In the genomic region with DNA sequence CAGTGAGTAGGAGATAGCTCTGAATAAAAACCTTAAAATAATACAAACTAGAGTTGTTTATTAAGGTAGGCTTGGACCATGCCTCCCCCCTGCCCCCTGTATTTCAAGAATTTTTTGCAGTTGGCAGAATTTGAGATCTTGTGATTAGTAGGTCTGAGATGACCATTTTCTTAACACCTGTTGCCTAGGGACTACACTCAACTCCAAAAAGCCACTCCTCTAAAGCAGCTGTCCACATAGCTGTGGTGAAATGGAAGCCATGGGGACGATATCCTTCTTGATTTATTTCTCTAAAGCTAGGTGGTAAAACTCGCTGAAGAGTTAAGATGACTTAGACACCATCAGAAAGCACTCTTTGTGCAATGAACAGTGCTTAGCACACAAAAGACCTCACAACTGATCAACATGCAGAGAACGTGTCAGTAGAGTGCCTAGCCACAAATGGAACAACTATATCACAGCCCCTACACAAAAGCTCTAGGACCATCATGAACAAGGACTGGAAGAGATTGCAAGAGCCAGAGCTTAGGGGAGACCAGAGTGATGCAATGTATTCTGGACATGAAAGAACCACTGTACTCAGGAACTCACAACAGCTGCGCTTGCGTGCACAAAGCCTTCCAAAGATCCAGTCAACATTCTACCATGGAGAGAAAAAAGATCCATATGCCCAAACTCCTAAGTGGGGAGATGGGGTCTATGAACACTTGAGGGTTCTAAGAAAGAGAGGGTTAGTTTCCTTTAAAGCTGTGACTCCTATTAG, we compare ENCODE assay signal across 20 mouse cellular contexts.
DNase-seq lines count a peak whose midpoint lies in the region; TF ChIP-seq lines count a peak whose summit lies in the region.
"Had no signal": no experiment of that assay in that cellular context is flagged by ENCODE, and none has a peak within 500 bp of the region (broad histone marks: within the 10 kb centered on the region; RNA-seq: fewer than 3 reads in every experiment).

No protein-coding gene starts in this region.

- no peaks in the 10 kb centered on the region for H3K36me3 ChIP-seq in C2C12 (ENCODE audit: control insufficient read depth, insufficient read depth)
- H3K36me3 ChIP-seq in macrophage (ENCODE audit: inconsistent target), result no peaks in the 10 kb centered on the region
- H3K36me3 ChIP-seq: embryonic facial prominence, embryonic 10.5 days; embryonic facial prominence, embryonic 12.5 days; forebrain, embryonic 15.5 days had no signal

- no peak for TF ChIP-seq POLR2A in lung, adult 2 months (IDR thresholded peaks at IDR 0.05; ENCODE audit: borderline replicate concordance, extremely low read depth, low read depth, low read length)

- H3K27me3 ChIP-seq in C2C12 (ENCODE audit: control insufficient read depth, insufficient read depth, insufficient read length), result no peaks in the 10 kb centered on the region
- H3K27me3 ChIP-seq: embryonic facial prominence, embryonic 12.5 days; forebrain, embryonic 13.5 days; forebrain, embryonic 15.5 days had no signal

- TF ChIP-seq CTCF in C2C12 (IDR thresholded peaks at IDR 0.05; ENCODE audit: control insufficient read depth, insufficient read depth, insufficient read length), result no peak
- TF ChIP-seq CTCF in lung, adult 2 months (IDR thresholded peaks at IDR 0.05; ENCODE audit: insufficient read depth, low read length), result no peak

- DNase-seq in 3T3-L1 (ENCODE audit: low read depth, low spot score), result peak; percentile 2
- no peak for DNase-seq in urinary bladder, postnatal 25 days (ENCODE audit: low spot score)
- no peak for DNase-seq in thymus, postnatal 4 days
- DNase-seq in lung, adult 2 months, result no peak
- DNase-seq: adrenal gland, adult 2 months; adrenal gland, postnatal 10 days; adrenal gland, postnatal 25 days; B cell, adult 2 months; cerebellum, adult 11-12 months; cerebellum, adult 2 months; cerebellum, adult 9-10 months; cerebellum, postnatal 10 days; cerebellum, postnatal 25 days; forebrain, postnatal 0 days had no signal

- no peak overlapping the region for H3ac ChIP-seq in C2C12 (ENCODE audit: control insufficient read depth, insufficient read length, low read depth)

- H3K4me1 ChIP-seq in lung, adult 2 months (ENCODE audit: control insufficient read depth, insufficient read depth, low read length), result peaks cover 5% of the 10 kb centered on the region

- H3K79me2 ChIP-seq in C2C12 (ENCODE audit: control insufficient read depth, insufficient read depth) (no peaks in the 10 kb centered on the region), macrophage (ENCODE audit: inconsistent target) (no peaks in the 10 kb centered on the region)

- H3K27ac ChIP-seq in macrophage, result peak overlapping the region; percentile 38
- H3K27ac ChIP-seq: embryonic facial prominence, embryonic 10.5 days; embryonic facial prominence, embryonic 12.5 days; forebrain, embryonic 13.5 days; forebrain, embryonic 15.5 days had no signal

- H3K4me3 ChIP-seq in C2C12 (ENCODE audit: insufficient read depth, poor library complexity, severe bottlenecking) (no peak overlapping the region), macrophage (ENCODE audit: inconsistent target) (no peak overlapping the region)
- no peak overlapping the region for H3K4me3 ChIP-seq in lung, adult 2 months (replicated peaks; ENCODE audit: extremely low read depth, low read depth, low read length)
- H3K4me3 ChIP-seq: embryonic facial prominence, embryonic 10.5 days; embryonic facial prominence, embryonic 12.5 days; forebrain, embryonic 13.5 days; forebrain, embryonic 15.5 days had no signal

- WGBS in macrophage (ENCODE audit: missing documents), result 89% methylated on average over 5 of the region's 5 CpGs
- WGBS in lung, adult 2 months, result 93% methylated on average over 5 of the region's 5 CpGs

- no peaks in the 10 kb centered on the region for H3K79me3 ChIP-seq in C2C12 (ENCODE audit: low read depth)

TF ChIP-seq in C2C12, 6 proteins besides CTCF, POLR2A, EP300 and RAD21:
- TF ChIP-seq MAX (IDR thresholded peaks at IDR 0.05) (no peak), USF1 (IDR thresholded peaks at IDR 0.05; ENCODE audit: low read depth) (no peak), MYOG (IDR thresholded peaks at IDR 0.05; ENCODE audit: control insufficient read depth, extremely low read depth, insufficient read length) (no peak), FOSL1 (IDR thresholded peaks at IDR 0.05; ENCODE audit: insufficient read depth, low read length, poor library complexity, severe bottlenecking) (no peak), CEBPB (IDR thresholded peaks at IDR 0.05; ENCODE audit: low read depth) (peak; percentile 12), MYOD1 (IDR thresholded peaks at IDR 0.05; ENCODE audit: control insufficient read depth, insufficient read length, low read depth) (peak; percentile 64)
